Mouse (Mus musculus): ENCODE measurements around the gene Jazf1.

The Jazf1 gene

GRCm38 (mm10) chr6:52842598-52842997 is 225.8 kb downstream of the Jazf1 start:
- no peak for DNase-seq

GRCm38 (mm10) chr6:52841611-52842010 is 226.8 kb downstream of the Jazf1 start:
- DNase-seq = no peak

- DNase-seq = no peak
Observed at GRCm38 (mm10) chr6:52840589-52841044, 227.8 kb downstream of the Jazf1 start.

- peak; percentile 93 for DNase-seq
Observed at GRCm38 (mm10) chr6:52838691-52839090, 229.7 kb downstream of the Jazf1 start.

GRCm38 (mm10) chr6:52837792-52838191 is 230.6 kb downstream of the Jazf1 start:
- DNase-seq = peak; percentile 26

GRCm38 (mm10) chr6:52836201-52836950 is 232.1 kb downstream of the Jazf1 start:
- no peak for DNase-seq

- DNase-seq = no peak
Observed at GRCm38 (mm10) chr6:52827752-52828277, 240.6 kb downstream of the Jazf1 start.

GRCm38 (mm10) chr6:52825535-52825934 is 242.9 kb downstream of the Jazf1 start:
- peak; percentile 48 for DNase-seq

GRCm38 (mm10) chr6:52824977-52825482 is 243.4 kb downstream of the Jazf1 start:
- DNase-seq = no peak

GRCm38 (mm10) chr6:52823064-52823463 is 245.4 kb downstream of the Jazf1 start:
- no peak for DNase-seq

- DNase-seq = no peak
Observed at GRCm38 (mm10) chr6:52822625-52823024, 245.8 kb downstream of the Jazf1 start.

- no peak for DNase-seq
Observed at GRCm38 (mm10) chr6:52819353-52819752, 249.1 kb downstream of the Jazf1 start.

GRCm38 (mm10) chr6:52818041-52818440 is 250.4 kb downstream of the Jazf1 start:
- no peak for DNase-seq

- DNase-seq = no peak
Observed at GRCm38 (mm10) chr6:52817203-52817874, 251.1 kb downstream of the Jazf1 start.

- DNase-seq = no peak
Observed at GRCm38 (mm10) chr6:52805237-52805856, 263.1 kb downstream of the Jazf1 start.

- DNase-seq = peak; percentile 84
Observed at GRCm38 (mm10) chr6:52802181-52802580, 266.2 kb downstream of the Jazf1 start.

GRCm38 (mm10) chr6:52797252-52797800 is 271.1 kb downstream of the Jazf1 start:
- no peak for DNase-seq

- peak; percentile 21 for DNase-seq
Observed at GRCm38 (mm10) chr6:52796691-52797090, 271.7 kb downstream of the Jazf1 start.

GRCm38 (mm10) chr6:52796035-52796598 is 272.3 kb downstream of the Jazf1 start:
- no peak for DNase-seq

GRCm38 (mm10) chr6:52795029-52795841 is 273.2 kb downstream of the Jazf1 start:
- DNase-seq = peak; percentile 24

- peak; percentile 75 for DNase-seq
Observed at GRCm38 (mm10) chr6:52792455-52792854, 276.0 kb downstream of the Jazf1 start.

GRCm38 (mm10) chr6:52790781-52791180 is 277.6 kb downstream of the Jazf1 start:
- no peak for DNase-seq
